Mouse (Mus musculus): ENCODE measurements around the gene Zbtb40.

The Zbtb40 gene

GRCm38 (mm10) chr4:137033115-137033887, 15.3 kb downstream of the Zbtb40 start:
- no peak for DNase-seq (ENCODE audit: low read depth, low spot score)

GRCm38 (mm10) chr4:137032456-137032855, 16.1 kb downstream of the Zbtb40 start:
- no peak for DNase-seq (ENCODE audit: low read depth, low spot score)

DNA sequence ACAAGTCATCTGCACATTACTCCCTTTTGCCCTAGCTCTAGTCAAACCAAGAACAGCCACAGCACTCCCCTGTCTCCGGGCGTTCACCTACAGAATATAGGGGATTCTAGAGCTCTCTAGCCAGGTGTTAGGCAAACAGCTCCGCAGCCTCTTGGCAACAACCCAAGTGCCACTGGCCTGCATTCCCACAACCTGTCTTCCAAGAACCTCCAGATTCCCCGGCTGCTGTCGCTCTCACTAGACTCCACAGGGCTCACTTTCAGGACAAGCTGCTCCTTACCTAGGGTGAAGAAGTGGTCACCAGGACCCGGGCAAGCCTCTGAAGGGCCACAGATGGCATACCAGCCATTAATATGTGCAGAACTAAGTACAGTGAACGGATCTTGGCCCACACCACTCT, 17.3 kb downstream of the Zbtb40 start:
- DNase-seq (ENCODE audit: low read depth, low spot score) = no peak

DNA sequence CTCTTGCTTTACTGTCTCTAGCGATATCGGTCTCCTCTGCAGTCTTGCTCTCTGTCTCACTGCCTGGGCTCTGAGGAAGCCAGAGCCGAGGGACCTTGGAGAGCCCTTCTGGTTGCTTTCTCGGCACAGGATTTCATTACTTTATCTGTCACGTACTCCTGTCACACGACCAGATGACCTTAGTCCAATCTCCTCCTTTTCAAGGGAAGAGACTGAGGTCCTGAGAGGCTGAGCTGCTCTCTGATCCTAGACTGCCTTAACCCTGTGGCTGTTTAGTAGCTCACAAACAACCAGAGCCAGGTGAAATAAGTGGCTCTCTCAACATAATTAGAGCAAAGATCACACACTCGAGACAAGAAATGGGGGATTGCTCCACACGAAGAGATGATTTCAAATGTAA, 19.3 kb downstream of the Zbtb40 start:
- no peak for DNase-seq (ENCODE audit: low read depth, low spot score)

DNA sequence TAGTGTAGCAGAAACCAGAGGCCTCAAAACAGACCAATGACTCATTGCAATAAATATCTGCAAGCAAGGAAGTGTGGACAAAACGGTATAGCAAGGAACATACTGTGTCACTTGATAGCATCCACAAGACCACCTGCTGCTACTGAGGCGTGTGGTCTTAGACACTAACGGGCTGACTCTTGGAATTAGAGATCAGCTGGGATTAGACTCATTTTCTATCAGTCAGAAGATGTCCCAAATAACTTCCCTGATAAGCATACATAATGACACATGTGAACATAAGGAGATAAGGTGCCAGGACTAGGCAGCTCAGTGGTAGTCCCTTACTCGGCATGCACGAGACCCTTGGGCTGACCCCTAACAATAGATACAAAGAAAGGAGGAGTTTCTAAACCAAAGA, 21.6 kb downstream of the Zbtb40 start:
- DNase-seq (ENCODE audit: low read depth, low spot score) = no peak

DNA sequence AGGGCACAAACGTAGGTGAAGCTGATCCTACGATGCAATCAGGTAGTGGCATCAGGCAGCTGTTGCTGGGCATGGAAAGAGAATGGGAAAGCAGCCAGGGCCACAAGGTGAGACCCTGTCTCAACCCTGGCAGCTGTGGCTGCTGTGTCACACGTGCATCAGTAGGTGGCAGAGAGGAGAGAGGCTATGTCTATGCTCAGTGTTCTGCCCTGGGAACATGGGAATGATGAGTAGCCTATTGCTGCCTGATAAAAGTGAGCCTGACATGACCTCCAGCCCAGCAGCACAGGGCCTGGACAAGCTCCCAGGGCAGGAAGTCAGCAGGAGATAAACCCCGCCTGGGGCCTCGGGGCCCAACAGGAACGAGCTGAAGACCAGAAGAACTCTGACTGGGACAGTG, 23.0 kb downstream of the Zbtb40 start:
- no peak for DNase-seq (ENCODE audit: low read depth, low spot score)

- DNase-seq (ENCODE audit: low read depth, low spot score) = no peak
Observed at GRCm38 (mm10) chr4:137025133-137025532, 23.5 kb downstream of the Zbtb40 start.

DNA sequence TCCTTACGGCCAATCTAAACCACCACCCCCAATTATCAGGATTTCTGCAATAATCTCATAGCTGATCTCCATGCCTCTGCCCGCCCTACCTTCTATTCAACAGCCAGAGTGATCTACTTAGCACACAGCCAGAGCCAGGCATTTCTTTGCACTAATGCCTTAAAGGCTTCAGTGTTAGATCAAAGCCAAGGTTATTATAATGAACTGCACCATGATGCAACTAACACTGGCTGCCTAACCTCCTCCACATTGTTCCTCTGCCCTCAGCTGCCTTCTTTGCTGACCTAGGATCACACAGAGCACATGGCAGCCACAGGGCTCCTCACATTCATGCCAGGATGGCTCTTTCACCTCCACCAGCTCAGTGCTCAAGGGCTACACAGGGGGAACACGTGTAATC, 28.5 kb downstream of the Zbtb40 start:
- DNase-seq (ENCODE audit: low read depth, low spot score) = no peak

DNA sequence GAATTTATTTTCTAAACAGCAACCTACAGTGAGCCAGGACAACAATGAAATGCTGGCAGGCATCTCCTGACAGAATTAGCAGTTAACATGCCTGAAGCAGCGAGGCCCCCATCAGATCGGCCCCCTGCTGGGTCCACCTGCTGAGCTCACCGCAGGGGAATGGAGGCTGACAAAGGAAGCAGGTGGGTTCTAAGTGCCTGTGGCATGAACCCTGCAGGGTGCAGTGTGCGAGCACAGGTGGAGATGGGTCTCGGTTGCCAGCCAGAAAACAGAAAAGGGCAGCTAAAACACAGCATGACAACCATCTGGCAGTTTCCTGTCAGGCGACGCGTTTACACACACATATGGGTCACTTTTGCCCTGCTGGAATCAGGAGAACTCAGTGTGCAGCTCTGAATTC, 32.7 kb downstream of the Zbtb40 start:
- DNase-seq (ENCODE audit: low read depth, low spot score) = no peak

DNA sequence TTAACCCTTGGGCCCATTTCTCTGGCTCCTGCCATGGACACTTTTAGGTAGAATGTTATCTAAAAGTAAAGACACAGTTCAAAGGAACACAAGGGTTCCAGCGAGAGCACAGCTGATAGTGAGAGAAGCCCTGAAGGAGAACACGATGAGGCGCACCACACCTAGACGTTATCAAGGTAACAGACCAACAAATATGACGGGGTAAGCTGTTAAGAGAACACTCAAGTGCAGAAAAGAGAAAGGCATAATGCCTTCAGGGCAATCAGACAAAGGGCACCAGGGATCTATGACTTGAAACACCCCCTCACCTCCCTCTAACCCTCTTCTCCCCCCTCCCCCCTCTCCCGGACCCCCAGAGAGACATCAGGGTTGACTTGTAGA, 33.1 kb downstream of the Zbtb40 start:
- no peak for DNase-seq (ENCODE audit: low read depth, low spot score)

DNA sequence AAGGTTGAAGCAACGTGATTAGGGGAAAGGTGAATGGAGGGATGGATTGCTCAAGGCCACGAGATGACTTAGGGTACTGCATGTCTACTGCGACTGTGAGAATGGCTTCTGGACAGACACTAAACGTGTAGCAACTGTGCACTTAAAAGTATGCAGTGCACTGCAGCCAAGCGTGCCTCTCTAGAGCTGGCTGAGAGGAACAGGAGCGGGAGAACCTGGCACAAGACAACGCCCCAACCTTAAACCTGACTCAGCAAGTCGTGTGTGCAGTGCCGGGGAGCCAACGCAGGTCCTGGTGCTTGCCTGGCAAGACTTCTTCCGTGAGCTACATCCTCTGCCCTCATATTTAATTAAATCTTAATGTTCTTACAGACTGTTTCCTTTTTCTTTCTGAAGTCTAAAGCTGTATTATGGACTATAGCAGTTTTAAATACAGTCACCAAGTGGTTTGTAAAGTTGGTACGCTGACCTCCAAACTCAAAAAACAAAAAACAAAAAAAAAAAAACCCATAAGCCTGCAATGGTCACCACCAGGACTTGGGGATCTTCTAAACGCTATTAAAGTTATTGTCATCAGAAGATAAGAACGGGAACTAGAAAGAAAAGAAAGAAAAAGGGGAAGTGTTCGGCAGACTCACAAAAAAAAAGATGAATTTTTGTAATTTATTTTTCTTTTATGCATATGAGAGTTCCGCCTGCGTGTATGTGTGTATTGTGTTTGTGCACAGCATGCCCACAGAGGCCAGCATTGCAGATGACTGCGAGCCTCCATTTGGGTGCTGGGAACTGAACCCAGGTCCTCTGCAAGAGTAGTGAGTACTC, 33.7 kb downstream of the Zbtb40 start:
- DNase-seq (ENCODE audit: low read depth, low spot score) = no peak

DNA sequence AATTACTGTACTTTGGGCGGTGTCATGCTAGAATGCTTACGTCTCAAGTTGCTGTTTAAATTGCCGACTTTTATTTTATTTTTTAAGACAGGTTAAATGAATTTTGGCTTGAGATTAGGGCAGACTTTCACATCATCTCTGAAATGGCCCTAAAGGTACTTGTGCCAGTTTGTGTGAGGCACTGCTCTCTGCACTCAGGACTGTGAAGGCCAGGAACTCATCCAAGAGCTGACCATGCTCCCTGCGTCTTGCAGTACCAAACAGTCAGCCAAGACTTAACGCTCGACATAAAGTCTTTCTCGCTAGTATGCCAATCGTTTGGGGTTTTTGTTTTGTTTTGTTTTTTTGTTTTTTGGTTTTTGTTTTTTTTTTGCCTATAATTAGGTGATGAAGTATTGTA, 34.5 kb downstream of the Zbtb40 start:
- DNase-seq (ENCODE audit: low read depth, low spot score) = no peak

DNA sequence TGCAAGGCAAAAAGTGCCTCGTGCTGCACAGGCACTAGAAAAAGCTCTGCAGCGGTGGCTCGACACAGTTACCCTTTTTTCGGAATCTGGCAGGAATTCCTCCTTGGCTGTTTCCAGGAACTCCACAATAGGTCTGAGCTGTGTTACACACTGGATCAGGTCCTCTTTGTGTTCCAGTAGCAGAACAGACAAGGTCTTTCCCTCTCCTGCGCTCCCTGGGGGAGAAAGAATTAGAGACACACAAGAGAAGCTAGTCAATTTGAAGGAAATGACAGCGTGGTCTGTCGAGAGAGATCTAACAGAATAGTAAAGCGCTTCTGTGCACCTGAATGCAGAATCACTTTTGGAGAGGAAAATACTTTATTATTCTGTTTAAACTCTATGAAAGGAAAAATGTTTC, 41.6 kb downstream of the Zbtb40 start:
- DNase-seq (ENCODE audit: low read depth, low spot score) = no peak

DNA sequence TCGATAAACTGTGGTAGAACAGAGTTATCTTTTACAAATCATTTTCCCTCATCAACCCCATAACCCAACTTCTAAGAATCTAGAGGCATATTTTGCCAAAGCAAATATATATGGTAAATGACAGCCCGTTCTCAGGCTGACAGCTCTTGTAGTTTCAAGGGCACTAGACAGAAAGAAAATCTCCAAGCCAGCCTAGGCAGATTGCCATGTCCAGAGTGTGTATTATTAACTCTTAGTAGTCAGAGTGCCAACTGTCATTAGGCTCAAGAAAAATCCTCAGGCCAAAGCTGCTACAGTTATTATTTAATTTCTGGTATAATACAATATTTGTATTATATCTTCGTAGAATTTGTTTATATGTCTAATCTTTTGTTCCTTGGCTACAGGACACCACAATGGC, 46.8 kb downstream of the Zbtb40 start:
- DNase-seq (ENCODE audit: low read depth, low spot score) = no peak

DNA sequence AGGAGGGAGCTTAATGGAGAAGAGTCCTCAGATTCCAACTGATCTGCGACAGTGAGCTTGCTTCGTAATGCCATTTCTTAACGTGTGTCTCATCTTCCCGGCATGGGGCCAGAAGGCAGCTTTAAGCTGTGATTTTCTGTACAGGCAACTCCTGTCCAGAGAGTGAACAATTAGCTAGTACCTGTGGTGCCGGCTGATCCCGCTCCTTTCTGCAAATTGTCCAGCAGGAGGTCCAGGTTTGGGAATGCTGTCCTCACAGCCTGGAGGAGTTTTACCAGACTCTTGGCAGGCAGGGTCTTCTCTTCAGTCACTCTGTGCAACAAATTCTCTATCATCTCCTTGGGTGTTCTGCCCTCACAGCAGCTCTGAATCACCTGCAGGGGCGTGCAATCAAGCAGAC, 47.6 kb downstream of the Zbtb40 start:
- no peak for DNase-seq (ENCODE audit: low read depth, low spot score)

- DNase-seq (ENCODE audit: low read depth, low spot score) = no peak
Observed at GRCm38 (mm10) chr4:136998371-136998770, 50.2 kb downstream of the Zbtb40 start.

GRCm38 (mm10) chr4:136997723-136998345, 50.8 kb downstream of the Zbtb40 start:
- no peak for DNase-seq (ENCODE audit: low read depth, low spot score)

DNA sequence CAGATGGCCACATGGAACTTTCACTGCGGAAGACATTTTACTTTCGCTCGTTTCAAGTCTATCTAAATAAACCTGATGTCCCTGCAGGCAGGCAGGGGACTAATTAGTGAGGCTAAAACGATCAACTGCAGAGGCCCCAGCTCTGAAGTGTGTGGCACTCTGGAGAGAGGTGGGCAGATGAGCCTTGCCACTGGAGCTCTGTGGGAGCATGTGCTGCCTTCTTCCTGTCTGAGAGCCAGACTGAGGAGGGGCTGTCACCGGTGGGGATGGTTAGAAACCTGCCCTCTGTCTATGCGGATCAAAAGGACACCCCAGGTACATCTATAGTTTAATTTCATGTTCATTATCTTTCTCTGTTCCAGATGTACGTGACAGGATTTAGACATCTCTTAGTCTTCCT, 51.7 kb downstream of the Zbtb40 start:
- no peak for DNase-seq (ENCODE audit: low read depth, low spot score)

- no peak for DNase-seq (ENCODE audit: low read depth, low spot score)
Observed at GRCm38 (mm10) chr4:136995361-136995760, 53.2 kb downstream of the Zbtb40 start.

- DNase-seq (ENCODE audit: low read depth, low spot score) = no peak
Observed at GRCm38 (mm10) chr4:136981993-136982695, 66.5 kb downstream of the Zbtb40 start.

DNA sequence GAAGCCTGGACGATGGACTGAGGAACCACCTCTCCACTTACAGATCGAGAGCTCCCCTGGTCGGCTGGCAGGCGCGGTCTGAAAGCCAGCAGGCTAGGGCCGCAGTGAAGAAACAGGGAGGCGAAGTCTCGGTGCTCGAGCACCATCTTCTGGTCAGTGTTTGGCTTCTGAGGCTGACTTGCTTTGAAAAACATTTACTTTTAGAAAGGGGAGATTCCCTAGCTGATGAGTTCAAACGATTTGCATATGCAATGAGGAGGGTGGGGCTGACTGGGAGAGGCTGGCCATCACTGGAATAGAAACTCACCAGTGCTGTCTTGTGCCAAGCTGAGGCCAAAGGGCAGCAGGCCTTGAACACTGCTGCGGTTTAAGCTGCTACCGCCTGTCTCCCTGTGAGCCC, 67.3 kb downstream of the Zbtb40 start:
- peak; percentile 50 for DNase-seq (ENCODE audit: low read depth, low spot score)

- no peak for DNase-seq (ENCODE audit: low read depth, low spot score)
Observed at GRCm38 (mm10) chr4:136980921-136981320, 67.7 kb downstream of the Zbtb40 start.
